ENCODE assay signal across 31 mouse cellular contexts in genomic region chr1:156468576-156468975, GRCm38 (mm10). TPM values are rescaled to one million over a fixed set of nuclear protein-coding genes. Genes with fewer than 3 reads are reported as not detected.
DNase-seq lines count a peak whose midpoint lies in the region; ATAC-seq and TF ChIP-seq lines count a peak whose summit lies in the region.
"Had no signal": no experiment of that assay in that cellular context is flagged by ENCODE, and none has a peak within 500 bp of the region (broad histone marks: within the 10 kb centered on the region; RNA-seq: fewer than 3 reads in every experiment).

No protein-coding gene starts in this region.

- no peak for DNase-seq in heart, postnatal 14 days
- DNase-seq in 3T3-L1 (ENCODE audit: low read depth, low spot score) (peak; percentile 53), NIH3T3 (ENCODE audit: low read depth) (peak; percentile 57)
- no peak for DNase-seq in midbrain, embryonic 14.5 days
- DNase-seq in thymus, postnatal 25 days: no peak
- DNase-seq: adrenal gland, postnatal 25 days; B cell, adult 2 months; cerebellum, adult 18-20 months; cerebellum, postnatal 10 days; forebrain, postnatal 0 days; heart, postnatal 4 days; kidney, adult 18-20 months; kidney, postnatal 25 days; lung, embryonic 14.5 days; spleen, adult 18-20 months; thymus, adult 2 months; thymus, postnatal 4 days had no signal

- peaks cover 3% of the 10 kb centered on the region; the same call in 1 of the 2 replicates for H3K9me3 ChIP-seq in heart, embryonic 13.5 days
- H3K9me3 ChIP-seq in intestine, postnatal 0 days (ENCODE audit: control insufficient read depth): no peaks in the 10 kb centered on the region
- H3K9me3 ChIP-seq in midbrain, embryonic 14.5 days (ENCODE audit: control insufficient read depth, low read length): 0 out of 2 replicates have a peak, but pooled peaks cover 6% of the 10 kb centered on the region
- H3K9me3 ChIP-seq: midbrain, embryonic 15.5 days had no signal

- peaks cover 55% of the 10 kb centered on the region for H3K4me1 ChIP-seq in heart, embryonic 13.5 days
- peaks cover 4% of the 10 kb centered on the region; the same call in 1 of the 2 replicates for H3K4me1 ChIP-seq in intestine, postnatal 0 days (replicated peaks; ENCODE audit: control insufficient read depth, insufficient read depth, low read length)
- peaks cover 7% of the 10 kb centered on the region for H3K4me1 ChIP-seq in midbrain, embryonic 14.5 days (ENCODE audit: control insufficient read depth, insufficient read depth, low read length)

- intact Hi-C loops in heart, postnatal 14 days (cut with DNase I): no loop called here

- WGBS in heart, embryonic 13.5 days: 62% methylated on average over 3 of the region's 3 CpGs
- WGBS in intestine, postnatal 0 days: 67% methylated on average over 3 of the region's 3 CpGs
- 72% methylated on average over 3 of the region's 3 CpGs for WGBS in midbrain, embryonic 14.5 days

- H3K36me3 ChIP-seq in heart, embryonic 13.5 days: peaks cover 36% of the 10 kb centered on the region
- peaks cover 14% of the 10 kb centered on the region for H3K36me3 ChIP-seq in intestine, postnatal 0 days (ENCODE audit: control insufficient read depth, insufficient read depth)
- peaks cover 3% of the 10 kb centered on the region for H3K36me3 ChIP-seq in midbrain, embryonic 14.5 days (ENCODE audit: control insufficient read depth, insufficient read depth, low read length)
- H3K36me3 ChIP-seq: midbrain, embryonic 15.5 days had no signal

- H3K27ac ChIP-seq in heart, embryonic 13.5 days (replicated peaks): peak overlapping the region; percentile 29; the same call in 1 of the 2 replicates
- no peak overlapping the region for H3K27ac ChIP-seq in intestine, postnatal 0 days (ENCODE audit: low read depth, low read length)
- H3K27ac ChIP-seq in midbrain, embryonic 14.5 days (replicated peaks; ENCODE audit: low read depth, low read length): no peak overlapping the region
- H3K27ac ChIP-seq: forebrain, embryonic 12.5 days; hindbrain, embryonic 13.5 days; kidney, embryonic 15.5 days; left cerebral cortex, adult 2 months; limb, embryonic 12.5 days; midbrain, embryonic 15.5 days; stomach, postnatal 0 days had no signal

- H3K4me2 ChIP-seq in heart, embryonic 13.5 days: no peak overlapping the region
- H3K4me2 ChIP-seq in intestine, postnatal 0 days (replicated peaks; ENCODE audit: low read depth): 0 out of 2 replicates have a peak overlapping the region, but pooled peaks have one; percentile 7
- no peak overlapping the region for H3K4me2 ChIP-seq in midbrain, embryonic 14.5 days (ENCODE audit: low read length)
- H3K4me2 ChIP-seq: forebrain, embryonic 12.5 days; hindbrain, embryonic 13.5 days; kidney, embryonic 15.5 days; limb, embryonic 12.5 days; lung, embryonic 14.5 days; midbrain, embryonic 15.5 days had no signal

- 0 out of 2 replicates have a peak overlapping the region, but pooled peaks have one; percentile 10 for H3K9ac ChIP-seq in heart, embryonic 13.5 days
- no peak overlapping the region for H3K9ac ChIP-seq in intestine, postnatal 0 days (ENCODE audit: low read depth, low read length)
- H3K9ac ChIP-seq in midbrain, embryonic 14.5 days (replicated peaks; ENCODE audit: low read length): no peak overlapping the region
- H3K9ac ChIP-seq: forebrain, embryonic 12.5 days; forebrain, postnatal 0 days; hindbrain, embryonic 13.5 days; kidney, embryonic 15.5 days; limb, embryonic 12.5 days; lung, embryonic 14.5 days; midbrain, embryonic 15.5 days had no signal

- TF ChIP-seq CTCF in intestine, postnatal 0 days (IDR thresholded peaks at IDR 0.05; ENCODE audit: low read depth): no peak

- H3K27me3 ChIP-seq in heart, embryonic 13.5 days (replicated peaks): no peaks in the 10 kb centered on the region
- H3K27me3 ChIP-seq in intestine, postnatal 0 days (replicated peaks; ENCODE audit: control insufficient read depth, insufficient read depth, low read length): no peaks in the 10 kb centered on the region
- no peaks in the 10 kb centered on the region for H3K27me3 ChIP-seq in midbrain, embryonic 14.5 days (ENCODE audit: control insufficient read depth, insufficient read depth, low read length)
- H3K27me3 ChIP-seq: forebrain, embryonic 12.5 days; hindbrain, embryonic 13.5 days; kidney, embryonic 15.5 days; limb, embryonic 12.5 days; midbrain, embryonic 15.5 days had no signal

- no peak for ATAC-seq in heart, embryonic 13.5 days (ENCODE audit: extremely low read depth, insufficient number of reproducible peaks, low FRiP score, low TSS enrichment)
- ATAC-seq in intestine, postnatal 0 days: no peak
- no peak for ATAC-seq in midbrain, embryonic 14.5 days (ENCODE audit: low FRiP score, low TSS enrichment)
- ATAC-seq: forebrain, postnatal 0 days; midbrain, embryonic 15.5 days had no signal

- no peak overlapping the region for H3K4me3 ChIP-seq in heart, embryonic 13.5 days
- H3K4me3 ChIP-seq in intestine, postnatal 0 days (ENCODE audit: low read depth, low read length): no peak overlapping the region
- H3K4me3 ChIP-seq in midbrain, embryonic 14.5 days (replicated peaks; ENCODE audit: low read depth, low read length): no peak overlapping the region
- H3K4me3 ChIP-seq: forebrain, embryonic 12.5 days; hindbrain, embryonic 13.5 days; kidney, embryonic 15.5 days; layer of hippocampus, adult 2 months; left cerebral cortex, adult 2 months; limb, embryonic 12.5 days; midbrain, embryonic 15.5 days had no signal

RNA-seq across cellular contexts. Expression of gene Soat1, which starts 5.6 kb away (rescaled TPM):
- polyA plus RNA-seq in heart, embryonic 13.5 days (2015; fragmentation: Nextera tagmentation; extraction: Ambion mirVana): 33.1 and 36.3 TPM in 2 replicates
- total RNA-seq in heart, postnatal 14 days (2021): 10 to 100 TPM; 15.1 to 17.1 TPM
- polyA plus RNA-seq in intestine, postnatal 0 days (2015; fragmentation: Nextera tagmentation; extraction: Ambion mirVana): 51.2 and 62.5 TPM in 2 replicates
- 6.9 and 10.9 TPM in 2 replicates for polyA plus RNA-seq in midbrain, embryonic 14.5 days (2014; fragmentation: Nextera tagmentation; extraction: Ambion mirVana)

RNA-seq across cellular contexts. Expression of gene Axdnd1, which starts 47.6 kb away (rescaled TPM):
- 0.09 and 0.27 TPM in 2 replicates for polyA plus RNA-seq in heart, embryonic 13.5 days (2015; fragmentation: Nextera tagmentation; extraction: Ambion mirVana)
- under 1 TPM in 1 of 2 experiments, not detected in 1; 0.61 TPM for total RNA-seq in heart, postnatal 14 days (2021)
- polyA plus RNA-seq in intestine, postnatal 0 days (2015; fragmentation: Nextera tagmentation; extraction: Ambion mirVana): not detected in 2 replicates
- 0.09 and 0.50 TPM in 2 replicates for polyA plus RNA-seq in midbrain, embryonic 14.5 days (2014; fragmentation: Nextera tagmentation; extraction: Ambion mirVana)
- total RNA-seq: gastrocnemius, adult 8-10 months; heart, adult 8-10 months; liver, adult 2 months had no signal
- polyA plus RNA-seq: liver, adult 2 months; neural tube, embryonic 11.5 days had no signal

RNA-seq across cellular contexts. Expression of gene Gm10031, which starts 55.2 kb away (rescaled TPM):
- polyA plus RNA-seq in heart, embryonic 13.5 days (2015; fragmentation: Nextera tagmentation; extraction: Ambion mirVana): 0.31 and 0.61 TPM in 2 replicates
- 10 to 100 TPM; 39.9 to 45.6 TPM for total RNA-seq in heart, postnatal 14 days (2021)
- 0.35 and 0.52 TPM in 2 replicates for polyA plus RNA-seq in intestine, postnatal 0 days (2015; fragmentation: Nextera tagmentation; extraction: Ambion mirVana)
- polyA plus RNA-seq in midbrain, embryonic 14.5 days (2014; fragmentation: Nextera tagmentation; extraction: Ambion mirVana): 1.2 and 1.3 TPM in 2 replicates

Comparison
In these comparisons a context has a peak if more than half of its experiments do, and no peak if none do; other contexts are left out.
1. DNase-seq: peak in 3T3-L1 (single experiment) and NIH3T3 (single experiment); none in heart, postnatal 14 days (0 of 2), midbrain, embryonic 14.5 days (single experiment) and thymus, postnatal 25 days (single experiment).